Mouse (Mus musculus) large intestine, adult 2 months (tissue): ENCODE data around the gene Sec24a. TPM values are rescaled to one million over a fixed set of nuclear protein-coding genes. Genes with fewer than 3 reads are reported as not detected.
"Not testable (repeated sequence)": the region's sequence is repeated elsewhere in the genome, so short reads cannot be mapped to it uniquely, and the experiment has no call there.

Experiments used
- DNase-seq: peaks from one replicate; pipeline ENCODE4 v3.0.0-alpha.2; 2012; ENCODE audit warnings: low read depth, low spot score
- WGBS: fragments of 180-500 bp; shearing (Covaris S2); methylation state at CpG from one replicate; pipeline ENCODE4 v1.1.7; 2018; 5-methylcytosine and 5-hydroxymethylcytosine counted together
- polyA plus RNA-seq: library from polyadenylated mRNA; depleted of rRNA; stranded (reverse); fragments of >200 nt; gene quantifications from 2 replicates; pipeline ENCODE4 v1.2.3, GENCODE M21; 2012

Sec24a gene
- polyA plus RNA-seq, 1 experiment, result 13.2 TPM

DNA sequence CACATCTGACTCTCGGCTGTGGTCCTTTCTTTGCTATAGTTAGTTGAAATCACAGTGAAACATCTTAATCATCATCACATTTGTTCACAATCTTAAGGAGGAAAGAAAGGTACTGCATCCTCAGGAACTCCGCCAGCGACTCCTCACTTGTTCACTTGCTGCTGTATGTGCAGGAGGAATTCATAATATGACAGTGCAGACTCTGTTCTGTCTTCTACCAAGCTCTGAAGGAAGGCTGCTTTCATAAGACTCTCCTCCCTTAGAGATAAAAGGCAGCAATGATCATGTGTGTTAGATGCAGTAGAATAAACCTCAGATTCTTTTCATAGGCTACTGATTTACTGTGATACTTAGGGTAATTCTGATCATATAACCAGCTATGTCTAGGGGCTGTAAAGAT is 68.5 kb downstream of the Sec24a start:
- no peak for DNase-seq
- WGBS, result 96% methylated on average over 3 of the region's 3 CpGs

GRCm38 (mm10) chr11:51690597-51690996 is 72.8 kb downstream of the Sec24a start:
- DNase-seq, result not testable (repeated sequence)
- 76% methylated on average over 3 of the region's 3 CpGs for WGBS

- 15% methylated on average over 6 of the region's 6 CpGs for WGBS
- DNase-seq, result no peak
These were observed 74.1 kb downstream of the Sec24a start for GRCm38 (mm10) chr11:51689343-51689742.

GRCm38 (mm10) chr11:51688330-51689328 is 74.8 kb downstream of the Sec24a start, which contains the start of gene 0610009B22Rik:
Gene 0610009B22Rik (minus strand): TSS chr11:51688874.
- peak; percentile 98 for DNase-seq
- WGBS, result under 1% methylated on average over 60 of the region's 60 CpGs

- WGBS, result 42% methylated on average over 8 of the region's 8 CpGs
These were observed 81.5 kb downstream of the Sec24a start for GRCm38 (mm10) chr11:51681976-51682374.

DNA sequence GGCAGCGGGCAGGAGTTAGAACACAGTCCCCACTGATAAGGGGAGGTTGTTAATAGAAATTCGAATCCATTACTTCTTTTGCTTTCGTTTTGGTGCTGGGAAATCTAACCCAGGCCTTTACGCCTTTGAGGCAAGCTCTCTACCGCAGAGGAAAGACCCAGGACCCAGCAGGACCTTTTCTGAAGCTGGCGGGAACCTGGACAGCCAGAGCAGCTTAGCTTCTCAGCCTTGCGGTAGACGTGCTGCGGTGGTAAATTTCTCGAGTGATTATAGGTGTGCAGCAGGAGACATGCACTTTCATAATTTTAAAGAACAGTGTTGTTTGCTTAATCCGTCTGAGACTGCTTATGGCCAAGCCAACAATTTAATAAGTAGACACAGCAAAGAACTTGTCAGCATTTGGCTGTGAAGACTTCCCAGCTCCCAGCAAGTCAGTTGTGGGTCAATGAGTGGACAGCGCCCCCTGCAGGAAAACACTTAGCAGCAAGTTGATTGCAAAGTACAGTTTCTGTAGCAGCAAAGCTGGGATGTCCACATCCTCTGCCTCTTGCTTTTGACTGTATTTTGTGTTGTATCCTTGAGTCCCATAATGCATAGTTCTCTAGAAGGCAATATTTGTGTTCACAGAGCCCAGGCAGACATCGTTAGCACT is 82.0 kb downstream of the Sec24a start:
- WGBS, result 31% methylated on average over 13 of the region's 13 CpGs
- peak; percentile 73 for DNase-seq

More at GRCm38 (mm10) chr11:51681976-51682374, 81.5 kb downstream of the Sec24a start:
- no peak for DNase-seq

- 67% methylated on average over 3 of the region's 3 CpGs for whole genome bisulfite sequencing
- no peak for DNase-seq
These were observed 84.0 kb downstream of the Sec24a start for GRCm38 (mm10) chr11:51679466-51679865.

DNA sequence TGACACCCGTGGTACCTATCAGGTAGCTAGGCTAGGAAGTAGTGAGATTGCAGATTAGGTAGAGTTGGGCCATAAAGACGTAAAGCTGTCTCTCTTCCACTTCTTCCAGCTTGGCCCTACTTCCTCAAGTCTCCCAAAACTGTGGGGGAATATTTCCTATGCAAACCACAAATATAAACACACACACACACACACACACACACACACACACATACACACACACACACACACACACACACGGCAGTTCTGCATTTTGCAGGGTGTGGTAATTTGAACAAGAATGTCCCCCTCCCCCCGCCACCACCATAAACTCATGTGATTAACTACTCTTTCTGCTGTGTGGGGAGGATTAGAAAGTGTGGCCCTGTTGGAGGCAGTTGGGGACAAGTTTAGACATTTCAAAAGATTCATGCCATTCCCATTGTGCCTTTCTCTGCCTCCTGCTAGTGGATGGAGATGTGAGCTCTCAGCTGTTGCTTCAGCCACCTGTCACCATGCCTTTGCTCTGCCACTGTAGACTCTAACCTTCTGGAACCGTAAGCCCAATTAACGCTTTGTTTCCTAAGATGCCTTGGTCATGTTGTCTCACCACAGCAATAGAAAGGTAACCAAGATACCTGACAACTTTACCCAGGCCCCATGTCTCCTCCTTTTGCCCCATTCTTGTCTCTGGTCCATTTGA is 85.6 kb downstream of the Sec24a start:
- 42% methylated on average over 6 of the region's 6 CpGs for WGBS
- no peak for DNase-seq

DNA sequence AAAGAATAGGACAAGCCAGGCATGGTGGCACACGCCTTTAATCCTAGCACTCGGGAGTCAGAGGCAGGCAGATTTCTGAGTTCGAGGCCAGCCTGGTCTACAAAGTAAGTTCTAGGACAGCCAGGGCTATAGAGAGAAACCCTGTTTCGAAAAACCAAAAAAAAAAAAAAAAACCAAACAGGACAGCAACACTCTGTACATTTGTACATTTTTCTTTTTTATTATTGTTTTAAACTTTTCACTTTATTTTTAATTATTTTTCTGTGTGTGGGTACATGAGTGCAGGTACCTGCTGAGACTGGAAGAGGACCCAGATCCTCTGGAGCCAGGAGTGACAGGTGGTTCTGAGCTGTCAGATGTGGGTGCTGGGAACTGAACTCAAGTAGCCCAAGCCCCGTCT is 88.0 kb downstream of the Sec24a start:
- 80% methylated on average over 5 of the region's 5 CpGs for WGBS

DNA sequence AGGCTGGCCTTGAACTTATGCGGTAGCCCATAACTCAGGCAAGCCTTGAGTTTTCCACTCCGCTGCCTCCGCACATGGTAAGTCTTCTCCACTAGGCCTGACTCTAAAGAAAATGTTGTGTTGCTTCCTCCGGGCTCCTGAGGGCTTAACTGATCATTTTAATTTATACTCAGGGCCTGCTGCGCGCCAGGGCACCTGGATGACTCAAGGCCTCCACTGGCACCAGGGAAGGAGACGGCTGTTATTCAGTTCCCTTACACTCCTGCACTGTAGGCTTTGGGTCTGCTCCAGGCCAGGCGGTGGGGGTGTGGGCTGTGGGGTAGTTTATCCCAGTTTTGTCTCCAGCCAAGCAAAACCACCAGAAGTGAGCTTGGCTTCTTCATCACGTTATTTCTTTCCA is 90.1 kb downstream of the Sec24a start:
- WGBS, result 80% methylated on average over 9 of the region's 9 CpGs
- DNase-seq, result no peak

More for the DNA sequence above, 88.0 kb downstream of the Sec24a start:
- DNase-seq, result no peak

DNA sequence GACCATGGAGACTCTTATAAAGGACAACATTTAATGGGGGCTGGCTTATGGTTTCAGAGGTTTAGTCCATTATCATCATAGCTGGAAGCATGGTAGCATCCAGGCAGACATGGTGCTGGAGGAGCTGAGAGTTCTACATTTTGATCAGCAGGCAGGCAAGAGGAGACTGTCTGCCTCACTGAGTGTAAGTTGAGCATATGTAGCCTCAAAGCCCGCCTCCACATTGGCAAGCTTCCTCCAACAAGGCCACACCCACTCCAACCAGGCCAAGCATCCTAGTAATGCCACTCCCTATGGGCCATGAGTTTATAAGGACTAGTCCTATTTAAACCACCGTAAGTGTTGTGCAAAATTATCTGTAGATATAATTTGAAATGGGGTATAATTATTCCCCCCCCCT is 92.1 kb downstream of the Sec24a start:
- no peak for DNase-seq
- WGBS, result 23% methylated on average over 2 of the region's 2 CpGs

- WGBS, result 82% methylated on average over 7 of the region's 7 CpGs
- DNase-seq, result no peak
These were observed 92.6 kb downstream of the Sec24a start for GRCm38 (mm10) chr11:51670846-51671245.

DNA sequence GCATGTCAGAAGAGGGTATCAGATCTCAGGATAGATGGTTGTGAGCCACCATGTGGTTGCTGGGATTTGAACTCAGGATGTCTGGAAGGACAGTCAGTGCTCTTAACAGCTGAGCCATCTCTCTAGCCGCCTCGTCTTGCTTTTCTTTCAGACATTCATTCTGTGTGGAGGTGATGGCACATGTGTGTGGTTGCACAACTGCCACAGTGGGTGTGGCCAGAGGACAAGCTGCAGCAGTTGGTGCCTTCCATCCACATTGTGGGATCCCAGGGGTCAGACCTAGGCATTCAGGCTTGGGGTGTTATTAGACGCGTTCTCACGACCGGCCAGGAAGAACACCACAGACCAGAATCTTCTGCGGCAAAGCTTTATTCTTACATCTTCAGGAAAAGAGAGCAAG is 98.7 kb downstream of the Sec24a start:
- not testable (repeated sequence) for DNase-seq
- whole genome bisulfite sequencing, result 93% methylated on average over 7 of the region's 7 CpGs

- 45% methylated on average over 7 of the region's 7 CpGs for WGBS
- no peak for DNase-seq
These were observed 100.8 kb downstream of the Sec24a start for GRCm38 (mm10) chr11:51662632-51663031.

DNA sequence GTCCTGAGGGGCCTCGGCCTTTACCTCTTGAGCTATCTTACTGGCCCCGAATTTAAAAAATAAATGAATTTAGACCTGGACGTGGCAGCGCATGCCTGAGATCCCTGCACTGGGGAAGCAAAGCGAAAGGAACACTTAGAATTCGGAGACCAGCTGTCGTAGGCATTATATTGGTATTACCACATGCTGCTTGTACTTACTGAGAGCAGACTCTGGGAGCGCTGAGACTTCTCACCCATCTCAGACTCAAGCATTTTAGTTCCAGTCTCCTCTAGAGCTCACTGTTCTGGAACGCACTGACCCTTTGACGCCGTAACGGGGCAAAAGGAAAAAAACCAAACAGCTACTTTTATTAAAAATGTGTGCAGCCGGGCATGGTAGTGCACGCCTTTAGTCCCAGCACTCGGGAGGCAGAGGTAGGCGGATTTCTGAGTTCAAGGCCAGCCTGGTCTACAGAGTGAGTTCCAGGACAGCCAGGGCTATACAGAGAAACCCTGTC is 101.5 kb downstream of the Sec24a start:
- WGBS, result 90% methylated on average over 16 of the region's 16 CpGs
- DNase-seq, result no peak

DNA sequence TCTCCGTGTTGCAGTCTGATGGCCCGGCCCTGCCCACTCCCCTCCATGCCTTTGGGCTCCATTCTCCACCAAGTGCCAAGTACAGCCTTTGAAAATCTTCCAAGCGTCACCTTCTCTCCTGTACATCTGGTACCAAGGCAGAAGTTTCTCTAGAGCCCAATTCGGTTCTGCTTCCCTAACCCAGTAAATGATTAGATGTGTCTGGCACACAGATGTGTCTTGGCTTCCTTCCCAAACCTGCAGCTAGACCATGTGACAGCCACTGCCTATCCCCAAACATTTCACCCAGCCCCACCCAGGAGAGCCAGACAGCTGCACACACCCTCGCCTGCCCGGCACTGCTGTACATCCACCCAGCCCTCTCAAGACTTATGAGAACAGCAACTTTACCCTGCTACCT is 104.7 kb downstream of the Sec24a start:
- no peak for DNase-seq
- 15% methylated on average over 6 of the region's 6 CpGs for WGBS

DNA sequence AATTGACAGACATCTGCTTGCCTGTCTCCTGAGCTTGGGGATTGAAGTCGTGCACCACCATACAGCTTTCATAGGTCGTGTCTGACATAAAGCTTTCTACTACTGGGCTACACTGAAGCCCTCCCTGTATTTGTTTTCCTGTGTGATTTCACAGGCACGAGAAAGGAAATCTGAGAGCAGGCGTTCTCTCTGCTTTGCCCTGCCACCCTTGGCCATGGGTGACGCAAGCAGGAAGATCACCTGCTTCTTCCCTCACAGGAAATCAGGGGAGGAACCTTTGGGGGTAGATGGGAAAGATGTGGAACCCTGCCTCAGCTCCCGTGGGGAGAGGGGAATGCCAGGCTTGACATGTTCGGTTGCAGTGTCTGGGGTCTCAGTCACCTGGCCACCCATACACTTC is 105.1 kb downstream of the Sec24a start:
- DNase-seq, result no peak
- WGBS, result 22% methylated on average over 7 of the region's 7 CpGs

GRCm38 (mm10) chr11:51656798-51657521 is 106.5 kb downstream of the Sec24a start:
- WGBS, result 73% methylated on average over 10 of the region's 10 CpGs
- no peak for DNase-seq

- WGBS, result 99% methylated on average over 3 of the region's 3 CpGs
- DNase-seq, result no peak
These were observed 108.5 kb downstream of the Sec24a start for GRCm38 (mm10) chr11:51654891-51655290.
